Mouse (Mus musculus) liver, embryonic 11.5 days (tissue): ENCODE data around the gene Gm6377. TPM values are rescaled to one million over a fixed set of nuclear protein-coding genes. Genes with fewer than 3 reads are reported as not detected.

Source experiments
- ATAC-seq: fragments of 200-750 bp; cut with Nextera tagmentation; replicated peaks from 2 replicates; pipeline ENCODE4 v1.8.0; 2017; ENCODE audit warnings: moderate number of reproducible peaks, mild to moderate bottlenecking, moderate TSS enrichment, moderate library complexity; ENCODE audit not compliant: low FRiP score
- DNase-seq: peaks from one replicate; pipeline ENCODE4 v3.0.0-alpha.2; 2017; ENCODE audit warnings: low spot score
- H3K27ac ChIP-seq: fragments of 300-500 bp; sonication (generic); 2 replicates; pipeline ENCODE4 v1.5.1; 2014; ENCODE audit warnings: mild to moderate bottlenecking, low read depth, low read length, control low read depth
- H3K27me3 ChIP-seq: fragments of 300-500 bp; sonication (generic); replicated peaks from 2 replicates; pipeline ENCODE4 v1.6.1; 2014; ENCODE audit warnings: low read length, mixed read lengths; ENCODE audit not compliant: control insufficient read depth, insufficient read depth
- H3K36me3 ChIP-seq: fragments of 300-500 bp; sonication (generic); 2 replicates; pipeline ENCODE4 v1.6.1; 2014; ENCODE audit warnings: mild to moderate bottlenecking, low read length, moderate library complexity, mixed read lengths; ENCODE audit not compliant: control insufficient read depth, insufficient read depth
- H3K4me1 ChIP-seq: fragments of 300-500 bp; sonication (generic); replicated peaks from 2 replicates; pipeline ENCODE4 v1.6.1; 2014; ENCODE audit warnings: low read length, mixed read lengths; ENCODE audit not compliant: control insufficient read depth, insufficient read depth
- H3K4me2 ChIP-seq: fragments of 300-500 bp; sonication (generic); 2 replicates; pipeline ENCODE4 v1.6.1; 2014; ENCODE audit warnings: mild to moderate bottlenecking, control low read depth, moderate library complexity
- H3K4me3 ChIP-seq: fragments of 300-500 bp; sonication (generic); 2 replicates; pipeline ENCODE4 v1.5.1; 2014; ENCODE audit warnings: low read depth, low read length, control low read depth
- H3K9ac ChIP-seq: fragments of 300-500 bp; sonication (generic); 2 replicates; pipeline ENCODE4 v1.6.1; 2014; ENCODE audit warnings: low read depth, low read length, control low read depth
- H3K9me3 ChIP-seq: fragments of 300-500 bp; sonication (generic); 2 replicates; pipeline ENCODE4 v1.6.1; 2016; ENCODE audit warnings: low read length, inconsistent platforms, mixed read lengths; ENCODE audit not compliant: control insufficient read depth
- WGBS: fragments of 180-500 bp; shearing (Covaris S2); extraction: QIAGEN DNeasy Blood & Tissue Kit; methylation state at CpG from one replicate; pipeline ENCODE4 v1.1.7; 2014; 5-methylcytosine and 5-hydroxymethylcytosine counted together
- polyA plus RNA-seq: library from polyadenylated mRNA; unstranded; fragments of >200 nt; fragmentation: Nextera tagmentation; extraction: Ambion mirVana; gene quantifications from 2 replicates; pipeline ENCODE4 v1.2.1, GENCODE M21; 2014

Gene Gm6377
- polyA plus RNA-seq, 1 experiment from 2014 or later: 0.30 TPM

DNA sequence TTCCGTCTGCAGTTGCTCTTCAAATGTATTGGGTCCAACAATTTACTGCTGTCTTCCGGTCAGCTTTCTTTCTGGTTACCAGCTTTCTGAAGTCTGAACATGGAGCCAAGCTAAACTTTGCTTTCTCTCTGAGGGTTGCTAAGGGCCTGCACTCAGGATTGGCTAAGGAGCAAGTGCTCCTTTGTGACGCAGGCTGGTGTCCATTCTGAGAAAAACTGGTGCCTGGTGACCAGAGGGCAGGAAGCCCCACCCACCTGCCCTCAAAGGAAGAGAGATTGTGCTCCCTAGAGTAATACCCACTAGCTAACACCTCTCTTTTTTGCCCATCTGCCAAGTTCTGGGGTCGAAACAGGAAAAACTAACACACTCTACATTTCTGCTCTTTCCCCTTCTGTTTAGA lies 5.6 kb upstream of the Gm6377 start:
- DNase-seq: no peak
- WGBS: 69% methylated on average over 4 of the region's 4 CpGs
- ATAC-seq: 0 out of 2 replicates have a peak, but pooled peaks have one; percentile 31
- Histone ChIP-seq H3K36me3 (no peaks in the 10 kb centered on the region), H3K4me2 (no peak overlapping the region), H3K27me3 (no peaks in the 10 kb centered on the region), H3K27ac (no peak overlapping the region), H3K9me3 (no peaks in the 10 kb centered on the region), H3K4me1 (no peaks in the 10 kb centered on the region), H3K4me3 (no peak overlapping the region), H3K9ac (no peak overlapping the region)

DNA sequence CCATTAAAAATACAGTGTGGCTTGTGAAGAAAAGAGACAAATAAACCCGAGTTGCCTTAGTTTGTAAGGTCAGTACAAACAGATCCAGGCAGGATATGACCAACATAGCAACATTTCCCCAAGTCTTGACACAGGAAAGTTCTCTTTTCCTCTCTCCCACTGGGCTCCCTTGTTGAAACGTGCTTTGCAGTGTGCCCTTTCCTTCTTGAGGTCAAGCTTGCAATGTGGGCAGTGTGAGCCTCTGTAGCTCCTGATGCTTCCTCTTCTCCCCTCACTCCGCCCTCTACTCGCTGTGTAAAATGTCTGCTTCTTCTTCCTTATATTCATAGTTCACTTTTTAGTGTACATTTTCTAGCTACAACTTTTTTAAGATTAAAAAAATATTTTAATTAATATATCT lies 5.1 kb upstream of the Gm6377 start:
- H3K27ac ChIP-seq: no peak overlapping the region

DNA sequence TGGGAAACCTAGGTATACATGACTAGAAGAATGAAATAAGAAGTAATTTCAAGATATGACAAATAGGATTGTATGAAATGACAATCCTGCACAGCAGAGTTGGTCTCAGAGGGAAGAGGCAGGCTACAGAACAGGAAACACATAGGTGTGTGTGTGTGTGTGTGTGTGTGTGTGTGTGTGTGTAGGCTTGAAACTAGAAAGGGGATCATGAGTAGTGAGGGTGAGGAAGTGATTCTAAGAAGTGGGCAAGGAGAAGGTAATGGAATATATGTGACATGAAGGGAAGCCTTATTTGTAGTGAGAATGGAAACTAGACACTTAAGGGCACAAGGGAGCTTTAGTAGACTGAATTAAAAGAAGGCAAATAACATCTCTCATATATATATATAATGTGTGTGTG lies 11.3 kb downstream of the Gm6377 start:
- DNase-seq: no peak
- Histone ChIP-seq H3K9ac (no peak overlapping the region), H3K36me3 (no peaks in the 10 kb centered on the region), H3K9me3 (no peaks in the 10 kb centered on the region), H3K27ac (no peak overlapping the region), H3K4me2 (no peak overlapping the region), H3K4me1 (no peaks in the 10 kb centered on the region), H3K4me3 (no peak overlapping the region), H3K27me3 (no peaks in the 10 kb centered on the region)
- ATAC-seq: no peak

More for the DNA sequence above, 5.1 kb upstream of the Gm6377 start:
- no peaks in the 10 kb centered on the region for H3K36me3 ChIP-seq
- no peak overlapping the region for H3K4me3 ChIP-seq
- H3K9me3 ChIP-seq: no peaks in the 10 kb centered on the region
- 54% methylated on average over 4 of the region's 4 CpGs for WGBS
- ATAC-seq (peak; percentile 39; the same call in 1 of the 2 replicates), DNase-seq (no peak)
- no peak overlapping the region for H3K4me2 ChIP-seq
- H3K9ac ChIP-seq: no peak overlapping the region
- H3K4me1 ChIP-seq: no peaks in the 10 kb centered on the region
- H3K27me3 ChIP-seq: no peaks in the 10 kb centered on the region

DNA sequence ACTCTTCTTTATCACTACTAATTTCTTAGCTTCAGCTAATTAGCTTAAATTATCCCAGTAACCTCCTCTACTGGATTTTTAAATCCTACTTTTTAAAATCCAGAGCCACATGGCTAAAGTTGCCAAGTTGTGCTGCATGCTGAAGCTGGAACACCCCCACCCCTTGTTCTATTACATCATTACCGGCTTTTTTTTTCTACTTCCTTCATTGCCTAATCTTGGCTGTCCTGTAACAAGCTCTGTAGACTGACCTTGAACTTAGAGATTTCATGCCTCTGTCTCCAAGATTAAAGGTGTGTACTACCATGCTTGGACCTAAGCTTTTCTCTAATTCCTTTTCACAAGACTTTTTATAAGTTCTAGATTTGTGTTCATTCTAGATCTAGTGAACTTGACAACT lies 32.2 kb downstream of the Gm6377 start:
- H3K4me2 ChIP-seq: no peak overlapping the region
- H3K27me3 ChIP-seq: no peaks in the 10 kb centered on the region
- H3K27ac ChIP-seq: no peak overlapping the region
- ATAC-seq (no peak), DNase-seq (no peak)
- no peaks in the 10 kb centered on the region for H3K9me3 ChIP-seq
- H3K9ac ChIP-seq: no peak overlapping the region
- no peaks in the 10 kb centered on the region for H3K4me1 ChIP-seq
- no peak overlapping the region for H3K4me3 ChIP-seq
- 87% methylated on average over 1 of the region's 1 CpGs for WGBS
- no peaks in the 10 kb centered on the region for H3K36me3 ChIP-seq

DNA sequence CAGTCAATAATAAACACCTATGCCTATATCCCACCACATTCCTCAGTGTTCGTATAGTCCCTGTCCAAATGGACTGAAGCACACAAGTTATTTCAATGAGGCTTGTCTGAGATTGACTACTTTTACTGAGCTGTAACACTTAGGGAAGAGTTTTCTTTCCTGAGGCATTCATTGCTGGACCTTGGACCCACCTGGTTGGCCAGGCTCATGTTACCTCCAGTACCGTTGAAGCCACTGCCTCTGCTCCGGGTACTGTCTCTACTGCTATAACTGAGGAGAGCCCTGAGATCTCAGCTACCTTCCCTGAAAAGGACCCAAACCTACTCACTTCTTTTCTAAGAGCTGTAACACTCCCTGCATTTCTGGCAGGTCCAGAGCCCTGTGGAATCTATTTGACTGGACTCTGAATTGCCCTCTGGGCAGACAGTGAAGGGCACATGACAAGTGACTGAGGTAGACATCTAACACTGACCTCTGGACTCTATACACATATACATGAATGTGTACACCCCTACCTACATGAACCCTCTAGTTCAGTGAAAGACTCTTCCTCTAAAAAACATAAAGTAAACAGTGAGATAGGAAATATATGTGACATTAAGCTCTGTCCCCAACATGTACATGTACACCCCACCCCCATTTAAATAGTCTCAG lies 39.0 kb downstream of the Gm6377 start:
- Histone ChIP-seq H3K36me3 (no peaks in the 10 kb centered on the region), H3K4me3 (no peak overlapping the region), H3K9ac (no peak overlapping the region), H3K27ac (no peak overlapping the region), H3K27me3 (no peaks in the 10 kb centered on the region), H3K9me3 (no peaks in the 10 kb centered on the region), H3K4me1 (no peaks in the 10 kb centered on the region), H3K4me2 (no peak overlapping the region)
- ATAC-seq: no peak
- 87% methylated on average over 3 of the region's 3 CpGs for WGBS
- DNase-seq: no peak

DNA sequence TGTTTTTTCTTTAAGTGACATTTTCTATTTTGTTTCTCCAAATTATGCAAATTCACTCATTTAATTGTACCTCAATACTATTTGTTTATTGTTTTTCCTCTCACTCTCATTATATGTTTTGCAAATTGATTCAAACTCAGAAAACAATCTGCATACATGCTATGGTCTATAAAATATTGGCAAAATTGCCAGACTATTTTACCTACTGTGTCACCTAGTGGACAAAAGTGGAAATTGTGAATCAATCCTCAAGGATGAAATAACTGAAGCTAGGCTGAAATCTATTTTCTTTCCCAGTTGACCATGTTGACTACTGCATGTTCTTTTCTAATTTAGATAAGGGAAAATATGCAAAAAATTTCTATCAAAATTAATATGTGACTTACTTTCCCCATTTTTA lies 41.6 kb downstream of the Gm6377 start:
- ATAC-seq (no peak), DNase-seq (no peak)
- Histone ChIP-seq H3K27ac (no peak overlapping the region), H3K27me3 (no peaks in the 10 kb centered on the region), H3K9ac (no peak overlapping the region), H3K4me1 (no peaks in the 10 kb centered on the region), H3K36me3 (no peaks in the 10 kb centered on the region), H3K9me3 (no peaks in the 10 kb centered on the region), H3K4me3 (no peak overlapping the region), H3K4me2 (no peak overlapping the region)

Other genes starting within 250 kb of the Gm6377 start
- gene Hmgn5, start 183.4 kb upstream of the Gm6377 start, polyA plus RNA-seq: 23.8 and 29.4 TPM in 2 replicates
- gene Sh3bgrl, start 101.4 kb upstream of the Gm6377 start, polyA plus RNA-seq: 89.2 and 93.5 TPM in 2 replicates